Mouse (Mus musculus) thymus, postnatal 4 days (tissue): ENCODE results near the gene Car2.

ENCODE experiments used
- DNase-seq: peaks from one replicate; pipeline ENCODE4 v3.0.0; 2021

Gene Car2

GRCm38 (mm10) chr3:14879293-14879692, 6.8 kb upstream of the Car2 start:
- DNase-seq: no peak

GRCm38 (mm10) chr3:14880277-14880676, 5.8 kb upstream of the Car2 start:
- DNase-seq: no peak

GRCm38 (mm10) chr3:14882005-14882404, 4.1 kb upstream of the Car2 start:
- DNase-seq: no peak

- no peak for DNase-seq
These were observed 3.3 kb upstream of the Car2 start for GRCm38 (mm10) chr3:14882756-14883155.

- DNase-seq: no peak
These were observed 1.2 kb upstream of the Car2 start for GRCm38 (mm10) chr3:14884826-14885225.

GRCm38 (mm10) chr3:14887134-14887666, 1.1 kb downstream of the Car2 start:
- no peak for DNase-seq

- no peak for DNase-seq
These were observed 1.7 kb downstream of the Car2 start for GRCm38 (mm10) chr3:14887686-14888295.

- DNase-seq: no peak
These were observed 2.5 kb downstream of the Car2 start for GRCm38 (mm10) chr3:14888549-14888948.

- DNase-seq: no peak
These were observed 3.0 kb downstream of the Car2 start for GRCm38 (mm10) chr3:14889085-14889484.

GRCm38 (mm10) chr3:14889716-14890409, 3.8 kb downstream of the Car2 start:
- DNase-seq: no peak

GRCm38 (mm10) chr3:14892991-14893390, 6.9 kb downstream of the Car2 start:
- no peak for DNase-seq

GRCm38 (mm10) chr3:14893700-14894099, 7.6 kb downstream of the Car2 start:
- no peak for DNase-seq

- DNase-seq: no peak
These were observed 9.3 kb downstream of the Car2 start for GRCm38 (mm10) chr3:14895333-14895732.

GRCm38 (mm10) chr3:14897770-14898169, 11.7 kb downstream of the Car2 start:
- no peak for DNase-seq

GRCm38 (mm10) chr3:14903380-14903779, 17.3 kb downstream of the Car2 start:
- DNase-seq: no peak

- no peak for DNase-seq
These were observed 18.1 kb downstream of the Car2 start for GRCm38 (mm10) chr3:14904165-14904564.

GRCm38 (mm10) chr3:14907271-14907670, 21.2 kb downstream of the Car2 start:
- DNase-seq: no peak

GRCm38 (mm10) chr3:14911992-14912582, 26.0 kb downstream of the Car2 start:
- DNase-seq: peak; percentile 23

- no peak for DNase-seq
These were observed 27.7 kb downstream of the Car2 start for GRCm38 (mm10) chr3:14913774-14914173.

- DNase-seq: no peak
These were observed 29.3 kb downstream of the Car2 start for GRCm38 (mm10) chr3:14915355-14915754.

- no peak for DNase-seq
These were observed 31.2 kb downstream of the Car2 start for GRCm38 (mm10) chr3:14917261-14917660.

GRCm38 (mm10) chr3:14944706-14945105, 58.6 kb downstream of the Car2 start:
- DNase-seq: no peak

- no peak for DNase-seq
These were observed 59.6 kb downstream of the Car2 start for GRCm38 (mm10) chr3:14945627-14946026.
